Mouse (Mus musculus): ENCODE data around the gene Hspbap1. TPM values are rescaled to one million over a fixed set of nuclear protein-coding genes. Genes with fewer than 3 reads are reported as not detected.
A peak's percentile ranks its signal among the peaks of the same experiment; 100 is the strongest.

Hspbap1 gene
- polyA plus RNA-seq, 1 experiment from 2014 or later: 18.1 TPM

GRCm38 (mm10) chr16:35755502-35756334 is 14.5 kb upstream of the Hspbap1 start:
- Histone ChIP-seq H3K9ac (replicated peaks; ENCODE audit: low read length) (no peak overlapping the region), H3K36me3 (ENCODE audit: control insufficient read depth, insufficient read depth, low read length) (no peaks in the 10 kb centered on the region), H3K4me3 (replicated peaks; ENCODE audit: low read depth, low read length) (no peak overlapping the region), H3K27ac (replicated peaks; ENCODE audit: low read depth, low read length) (0 out of 2 replicates have a peak overlapping the region, but pooled peaks have one; percentile 6), H3K27me3 (ENCODE audit: control insufficient read depth, insufficient read depth, low read length) (no peaks in the 10 kb centered on the region), H3K9me3 (ENCODE audit: control insufficient read depth, low read length) (no peaks in the 10 kb centered on the region), H3K4me2 (ENCODE audit: low read length) (no peak overlapping the region), H3K4me1 (ENCODE audit: control insufficient read depth, insufficient read depth, low read length) (no peaks in the 10 kb centered on the region)
- no peak for ATAC-seq (ENCODE audit: low FRiP score, low TSS enrichment)
- DNase-seq: peak; percentile 11
- 79% methylated on average over 6 of the region's 6 CpGs for WGBS

DNA sequence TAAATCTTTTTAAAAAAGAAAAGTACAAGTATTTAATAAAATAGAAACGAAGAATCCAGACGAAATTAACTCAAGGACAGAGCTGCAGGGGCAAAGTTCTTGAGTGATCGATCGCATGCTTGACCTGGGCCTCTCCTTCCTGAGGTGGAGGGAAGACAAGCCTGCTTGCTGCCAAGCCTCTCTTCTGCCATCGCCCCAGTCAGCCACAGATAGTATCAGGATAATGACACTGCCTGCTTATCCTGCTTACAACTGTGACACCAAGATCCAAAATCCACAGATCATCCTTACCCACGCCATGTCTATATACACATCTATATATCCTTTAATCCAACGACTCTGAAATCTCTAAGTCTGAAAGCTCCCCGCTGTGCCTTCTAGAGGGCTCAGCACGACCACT is 13.5 kb upstream of the Hspbap1 start:
- ATAC-seq (ENCODE audit: low FRiP score, low TSS enrichment) (no peak), DNase-seq (no peak)
- Histone ChIP-seq H3K4me3 (replicated peaks; ENCODE audit: low read depth, low read length) (no peak overlapping the region), H3K9me3 (ENCODE audit: control insufficient read depth, low read length) (no peaks in the 10 kb centered on the region), H3K36me3 (ENCODE audit: control insufficient read depth, insufficient read depth, low read length) (no peaks in the 10 kb centered on the region), H3K9ac (replicated peaks; ENCODE audit: low read length) (no peak overlapping the region), H3K4me2 (ENCODE audit: low read length) (no peak overlapping the region), H3K27me3 (ENCODE audit: control insufficient read depth, insufficient read depth, low read length) (no peaks in the 10 kb centered on the region), H3K4me1 (ENCODE audit: control insufficient read depth, insufficient read depth, low read length) (no peaks in the 10 kb centered on the region), H3K27ac (replicated peaks; ENCODE audit: low read depth, low read length) (no peak overlapping the region)
- WGBS: 88% methylated on average over 9 of the region's 9 CpGs

- Histone ChIP-seq H3K27ac (replicated peaks; ENCODE audit: low read depth, low read length) (no peak overlapping the region), H3K36me3 (ENCODE audit: control insufficient read depth, insufficient read depth, low read length) (no peaks in the 10 kb centered on the region), H3K4me1 (ENCODE audit: control insufficient read depth, insufficient read depth, low read length) (no peaks in the 10 kb centered on the region), H3K9ac (replicated peaks; ENCODE audit: low read length) (no peak overlapping the region), H3K4me2 (ENCODE audit: low read length) (no peak overlapping the region), H3K9me3 (ENCODE audit: control insufficient read depth, low read length) (no peaks in the 10 kb centered on the region), H3K4me3 (replicated peaks; ENCODE audit: low read depth, low read length) (no peak overlapping the region), H3K27me3 (ENCODE audit: control insufficient read depth, insufficient read depth, low read length) (no peaks in the 10 kb centered on the region)
- ATAC-seq (ENCODE audit: low FRiP score, low TSS enrichment) (no peak), DNase-seq (no peak)
- 92% methylated on average over 5 of the region's 5 CpGs for WGBS
These were observed 10.8 kb upstream of the Hspbap1 start for GRCm38 (mm10) chr16:35759401-35759800.

DNA sequence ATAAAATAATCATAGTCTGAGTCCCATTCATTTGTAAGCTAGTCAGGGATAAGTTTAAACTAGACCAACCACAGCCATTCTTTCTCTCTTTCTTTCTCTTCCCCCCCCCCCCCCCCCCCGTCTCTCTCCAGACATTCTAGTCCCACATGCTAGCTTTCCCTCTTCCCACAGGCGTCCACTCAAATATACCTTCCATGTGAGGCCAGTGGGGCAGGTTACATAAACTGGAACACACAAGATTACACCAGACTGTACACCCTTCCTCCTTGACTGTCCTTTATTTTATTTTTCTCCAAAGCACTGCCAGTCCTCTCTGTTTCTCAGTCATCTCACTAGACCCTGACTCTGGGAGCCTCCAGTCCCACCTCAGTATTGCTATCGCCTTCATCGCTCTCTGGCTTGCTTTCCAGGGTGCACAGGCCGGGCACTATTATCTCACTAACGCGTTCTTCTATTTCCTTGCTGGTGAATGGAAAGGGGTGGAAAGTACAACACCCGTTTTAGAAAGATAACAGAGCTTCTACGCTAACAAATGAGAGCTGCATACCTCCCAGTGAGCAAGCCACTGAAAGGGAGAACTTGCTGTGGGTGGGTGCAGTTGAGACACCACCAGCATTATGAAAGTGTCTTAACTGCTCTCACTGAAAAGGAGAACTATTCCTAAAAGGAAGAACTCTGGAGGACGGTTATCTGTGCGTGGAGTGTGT is 6.4 kb upstream of the Hspbap1 start:
- Histone ChIP-seq H3K27me3 (ENCODE audit: control insufficient read depth, insufficient read depth, low read length) (no peaks in the 10 kb centered on the region), H3K27ac (replicated peaks; ENCODE audit: low read depth, low read length) (no peak overlapping the region), H3K36me3 (ENCODE audit: control insufficient read depth, insufficient read depth, low read length) (no peaks in the 10 kb centered on the region), H3K9ac (replicated peaks; ENCODE audit: low read length) (no peak overlapping the region), H3K9me3 (ENCODE audit: control insufficient read depth, low read length) (no peaks in the 10 kb centered on the region), H3K4me2 (ENCODE audit: low read length) (no peak overlapping the region), H3K4me3 (replicated peaks; ENCODE audit: low read depth, low read length) (no peak overlapping the region), H3K4me1 (ENCODE audit: control insufficient read depth, insufficient read depth, low read length) (peaks cover 16% of the 10 kb centered on the region)
- ATAC-seq (ENCODE audit: low FRiP score, low TSS enrichment) (no peak), DNase-seq (no peak)
- WGBS: 82% methylated on average over 11 of the region's 11 CpGs

DNA sequence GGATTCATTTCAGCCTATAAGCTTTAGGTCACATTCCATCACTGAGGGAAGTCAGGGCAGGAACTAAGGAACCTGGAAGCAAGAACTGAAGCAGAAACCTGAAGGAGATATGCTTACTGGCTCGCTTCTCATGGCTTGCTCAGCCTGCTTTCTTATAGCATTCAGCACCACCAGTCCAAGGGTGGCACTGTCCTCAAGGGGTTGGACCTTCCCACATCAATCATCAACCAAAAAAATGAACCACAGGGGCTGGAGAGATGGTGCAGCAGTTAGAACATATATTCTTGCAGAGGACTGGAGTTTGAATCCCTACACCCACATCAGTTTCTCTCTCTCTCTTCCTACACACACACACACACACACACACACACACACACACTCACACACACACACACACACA is 5.2 kb upstream of the Hspbap1 start:
- Histone ChIP-seq H3K9me3 (ENCODE audit: control insufficient read depth, low read length) (no peaks in the 10 kb centered on the region), H3K36me3 (ENCODE audit: control insufficient read depth, insufficient read depth, low read length) (no peaks in the 10 kb centered on the region), H3K9ac (replicated peaks; ENCODE audit: low read length) (no peak overlapping the region), H3K27me3 (ENCODE audit: control insufficient read depth, insufficient read depth, low read length) (no peaks in the 10 kb centered on the region), H3K4me3 (replicated peaks; ENCODE audit: low read depth, low read length) (no peak overlapping the region), H3K27ac (replicated peaks; ENCODE audit: low read depth, low read length) (no peak overlapping the region), H3K4me2 (ENCODE audit: low read length) (no peak overlapping the region), H3K4me1 (ENCODE audit: control insufficient read depth, insufficient read depth, low read length) (peaks cover 20% of the 10 kb centered on the region)
- DNase-seq (no peak), ATAC-seq (ENCODE audit: low FRiP score, low TSS enrichment) (no peak)
- WGBS: 86% methylated on average over 1 of the region's 1 CpGs

- DNase-seq (no peak), ATAC-seq (ENCODE audit: low FRiP score, low TSS enrichment) (no peak)
- WGBS: 82% methylated on average over 2 of the region's 2 CpGs
These were observed 4.7 kb upstream of the Hspbap1 start for GRCm38 (mm10) chr16:35765449-35765848.

DNA sequence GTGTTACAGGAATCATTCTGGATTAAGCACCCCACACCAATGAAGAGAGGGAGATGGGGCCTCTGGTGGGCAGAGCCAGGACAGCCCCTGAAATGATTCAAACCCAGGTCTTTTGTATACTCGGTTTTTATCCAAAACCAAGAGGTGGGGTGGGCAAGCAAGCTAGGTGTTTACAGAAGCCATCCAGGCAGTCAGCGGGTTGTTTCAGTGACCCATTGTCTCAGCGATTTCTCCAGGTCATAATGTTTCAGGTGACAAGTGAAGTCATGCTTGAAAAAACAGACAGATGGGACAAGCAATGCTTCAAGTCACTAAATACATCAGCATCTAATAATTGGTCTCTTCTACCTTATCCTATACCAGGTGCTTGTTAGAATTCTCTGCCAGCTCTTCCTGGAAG is 3.8 kb upstream of the Hspbap1 start:
- Histone ChIP-seq H3K9ac (replicated peaks; ENCODE audit: low read length) (no peak overlapping the region), H3K27ac (replicated peaks; ENCODE audit: low read depth, low read length) (no peak overlapping the region), H3K27me3 (ENCODE audit: control insufficient read depth, insufficient read depth, low read length) (no peaks in the 10 kb centered on the region), H3K36me3 (ENCODE audit: control insufficient read depth, insufficient read depth, low read length) (no peaks in the 10 kb centered on the region), H3K4me2 (ENCODE audit: low read length) (no peak overlapping the region), H3K4me3 (replicated peaks; ENCODE audit: low read depth, low read length) (no peak overlapping the region), H3K9me3 (ENCODE audit: control insufficient read depth, low read length) (no peaks in the 10 kb centered on the region), H3K4me1 (ENCODE audit: control insufficient read depth, insufficient read depth, low read length) (peaks cover 28% of the 10 kb centered on the region)
- no peak for ATAC-seq (ENCODE audit: low FRiP score, low TSS enrichment)
- no peak for DNase-seq
- 81% methylated on average over 3 of the region's 3 CpGs for WGBS

More at GRCm38 (mm10) chr16:35765449-35765848, 4.7 kb upstream of the Hspbap1 start:
- no peak overlapping the region for H3K27ac ChIP-seq (replicated peaks; ENCODE audit: low read depth, low read length)
- H3K4me2 ChIP-seq (ENCODE audit: low read length): no peak overlapping the region
- no peaks in the 10 kb centered on the region for H3K36me3 ChIP-seq (ENCODE audit: control insufficient read depth, insufficient read depth, low read length)
- no peak overlapping the region for H3K9ac ChIP-seq (replicated peaks; ENCODE audit: low read length)
- no peaks in the 10 kb centered on the region for H3K9me3 ChIP-seq (ENCODE audit: control insufficient read depth, low read length)
- H3K4me3 ChIP-seq (replicated peaks; ENCODE audit: low read depth, low read length): no peak overlapping the region
- no peaks in the 10 kb centered on the region for H3K27me3 ChIP-seq (ENCODE audit: control insufficient read depth, insufficient read depth, low read length)
- H3K4me1 ChIP-seq (ENCODE audit: control insufficient read depth, insufficient read depth, low read length): peaks cover 20% of the 10 kb centered on the region

DNA sequence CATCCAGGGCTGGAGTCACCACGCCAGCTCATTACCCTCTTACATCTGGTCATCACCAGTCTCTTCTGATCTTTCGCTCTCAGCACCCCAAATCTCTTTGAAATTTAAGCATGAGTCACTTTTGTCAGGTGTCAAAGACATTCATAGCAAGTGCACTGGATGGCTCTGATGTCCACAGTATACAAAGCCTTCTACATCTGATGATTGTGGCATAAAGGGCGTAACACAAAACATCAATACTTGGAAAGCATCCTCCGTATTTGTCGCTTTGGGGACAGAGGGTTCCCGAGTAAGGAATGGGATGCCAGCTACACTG is 1.7 kb upstream of the Hspbap1 start:
- Histone ChIP-seq H3K4me3 (replicated peaks; ENCODE audit: low read depth, low read length) (peak overlapping the region; percentile 85), H3K27me3 (ENCODE audit: control insufficient read depth, insufficient read depth, low read length) (no peaks in the 10 kb centered on the region), H3K4me2 (ENCODE audit: low read length) (peak overlapping the region; percentile 90), H3K9me3 (ENCODE audit: control insufficient read depth, low read length) (no peaks in the 10 kb centered on the region), H3K27ac (replicated peaks; ENCODE audit: low read depth, low read length) (no peak overlapping the region; the same call in 1 of the 2 replicates), H3K36me3 (ENCODE audit: control insufficient read depth, insufficient read depth, low read length) (no peaks in the 10 kb centered on the region), H3K4me1 (ENCODE audit: control insufficient read depth, insufficient read depth, low read length) (peaks cover 32% of the 10 kb centered on the region), H3K9ac (replicated peaks; ENCODE audit: low read length) (peak overlapping the region; percentile 85)
- no peak for ATAC-seq (ENCODE audit: low FRiP score, low TSS enrichment)
- peak; percentile 28 for DNase-seq
- 26% methylated on average over 6 of the region's 6 CpGs for WGBS

Measured in midbrain, embryonic 14.5 days (tissue).